Mouse (Mus musculus): ENCODE measurements at regions not wholly inside any gene's neighbourhood (a gene's known extent, or its start where the extent isn't known, plus 50 kb on each side); places are given as distances from the start of the nearest gene placed in this dataset.
"Not testable (repeated sequence)": the region's sequence is repeated elsewhere in the genome, so short reads cannot be mapped to it uniquely, and the experiment has no call there.

- DNase-seq (ENCODE audit: extremely low read depth, low read depth) = no peak
Measured at GRCm38 (mm10) chr16:49409235-49409634, 289.8 kb upstream of the Ift57 start.

- DNase-seq (ENCODE audit: extremely low read depth, low read depth) = peak; percentile 60
Measured at GRCm38 (mm10) chr16:49430296-49430695, 268.7 kb upstream of the Ift57 start.

DNA sequence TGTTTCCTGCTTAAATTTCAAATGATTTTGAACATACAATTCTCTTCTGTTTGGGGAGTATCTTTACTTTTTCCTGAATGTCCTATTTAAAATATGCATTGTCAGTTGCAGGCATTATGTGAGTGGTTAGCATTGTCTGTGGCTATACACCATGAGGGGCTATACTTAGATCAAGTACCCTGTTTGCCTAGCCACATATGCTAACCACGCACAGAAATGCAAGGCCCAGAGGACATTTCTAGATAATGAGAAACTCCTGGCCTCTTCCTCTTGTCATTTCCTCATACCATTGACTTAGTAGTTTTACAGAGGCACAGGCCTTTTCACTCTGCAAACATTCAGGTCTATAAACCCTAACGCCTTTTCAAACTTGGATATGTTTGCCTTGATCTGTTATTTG is 267.1 kb upstream of the Ift57 start:
- peak; percentile 20 for DNase-seq (ENCODE audit: extremely low read depth, low read depth)

GRCm38 (mm10) chr16:49441225-49441624 is 257.8 kb upstream of the Ift57 start:
- peak; percentile 21 for DNase-seq (ENCODE audit: extremely low read depth, low read depth)

- DNase-seq (ENCODE audit: extremely low read depth, low read depth) = not testable (repeated sequence)
Measured at GRCm38 (mm10) chr16:49447356-49447755, 251.7 kb upstream of the Ift57 start.

GRCm38 (mm10) chr16:49493881-49494280 is 205.2 kb upstream of the Ift57 start:
- DNase-seq (ENCODE audit: extremely low read depth, low read depth) = no peak

GRCm38 (mm10) chr16:49497521-49498010 is 201.5 kb upstream of the Ift57 start:
- DNase-seq (ENCODE audit: extremely low read depth, low read depth) = no peak

DNA sequence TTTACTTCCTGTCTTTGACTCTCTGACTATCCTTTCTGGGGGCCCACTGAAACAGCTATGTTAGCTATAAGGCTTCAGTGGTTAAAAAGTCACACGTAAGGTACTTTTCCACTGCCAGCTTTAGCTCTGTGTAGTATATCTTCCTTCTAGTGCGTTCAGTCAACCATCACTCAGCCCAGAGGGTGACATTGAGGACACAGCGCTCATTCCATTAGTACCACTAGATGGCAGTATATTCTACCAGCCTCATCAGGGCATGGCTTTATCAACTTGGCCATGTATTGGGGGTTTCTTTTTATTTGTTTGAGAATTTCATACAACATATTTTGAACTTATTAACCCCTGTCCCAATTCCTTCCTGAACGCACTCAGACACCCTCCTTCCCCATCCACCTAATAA is 198.2 kb upstream of the Ift57 start:
- peak; percentile 46 for DNase-seq (ENCODE audit: extremely low read depth, low read depth)

- DNase-seq (ENCODE audit: extremely low read depth, low read depth) = no peak
Measured at GRCm38 (mm10) chr16:49503897-49504413, 195.1 kb upstream of the Ift57 start.

DNA sequence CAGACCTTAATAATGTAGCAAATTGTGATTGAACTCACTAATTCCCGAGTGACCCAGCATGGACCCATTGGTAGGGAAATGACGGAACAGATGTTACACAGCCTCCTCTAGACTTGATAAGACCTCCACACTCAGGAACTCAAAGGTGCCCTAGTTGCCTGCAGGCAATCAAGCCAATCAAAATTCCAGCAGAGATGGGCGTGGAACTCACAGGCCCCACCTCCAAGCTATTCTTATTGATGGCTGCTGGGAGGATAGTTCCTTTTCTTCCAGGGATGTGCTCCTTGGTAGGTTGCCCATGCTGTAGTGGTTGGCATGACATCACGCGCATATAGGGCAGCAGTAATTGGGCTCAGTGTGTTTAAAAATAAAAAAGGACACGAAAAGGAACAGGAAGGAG is 194.4 kb upstream of the Ift57 start:
- DNase-seq (ENCODE audit: extremely low read depth, low read depth) = no peak

DNA sequence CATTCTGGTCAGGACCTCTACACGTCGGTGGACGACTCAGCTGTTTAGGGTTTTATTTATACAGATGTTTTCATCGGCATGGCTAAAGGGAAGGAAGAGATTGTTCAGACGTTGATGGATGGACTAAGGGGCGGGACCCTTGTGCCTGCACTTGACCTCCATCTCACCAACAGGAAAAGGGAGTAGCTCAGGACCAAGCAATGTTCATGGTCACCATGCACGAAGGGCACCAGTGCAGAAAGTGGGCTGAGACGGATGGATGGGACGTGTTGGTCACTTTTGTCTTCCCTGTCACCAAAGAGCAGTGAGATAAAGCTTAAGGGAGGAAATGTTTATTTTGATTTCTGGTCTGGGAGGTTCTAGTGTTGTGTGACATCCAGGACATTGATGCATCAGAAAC is 193.8 kb upstream of the Ift57 start:
- no peak for DNase-seq (ENCODE audit: extremely low read depth, low read depth)

DNA sequence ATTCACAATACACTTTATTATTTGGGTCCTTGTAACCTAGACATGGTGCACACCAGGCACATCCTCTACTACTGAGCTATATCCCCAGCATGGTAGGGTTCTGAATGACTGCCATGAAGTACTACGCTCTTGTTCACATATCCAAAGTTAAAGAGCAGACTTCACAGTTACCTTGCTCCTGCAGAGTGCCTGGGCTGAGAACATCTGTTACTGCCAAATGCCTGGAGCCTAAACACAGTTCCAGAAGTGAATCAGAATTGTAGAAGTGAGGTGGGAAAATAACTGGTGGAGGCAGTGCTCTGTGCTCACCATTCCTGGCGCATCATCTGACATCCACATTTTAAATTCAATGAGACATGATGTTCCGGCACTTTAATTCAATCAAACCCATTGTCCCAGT is 180.2 kb upstream of the Ift57 start:
- DNase-seq (ENCODE audit: extremely low read depth, low read depth) = no peak

DNA sequence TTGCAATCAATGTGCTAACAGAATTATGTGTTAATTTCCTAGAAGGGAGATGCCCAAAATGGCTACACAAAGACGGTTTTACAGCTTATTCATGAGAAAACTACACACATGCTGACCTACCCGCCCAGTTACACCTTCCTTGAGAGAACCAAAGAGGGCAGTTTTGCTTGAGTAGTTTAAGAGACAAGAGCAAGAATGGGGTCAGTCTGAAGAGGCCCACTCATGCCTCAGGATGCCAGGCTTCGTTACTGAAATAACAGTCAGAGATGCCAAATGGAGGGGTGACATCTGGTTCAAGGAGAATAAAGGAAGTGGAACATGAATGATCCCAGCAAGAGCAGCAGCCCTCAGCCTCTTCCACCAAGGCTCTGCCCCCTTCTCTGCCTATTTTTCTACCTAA is 178.6 kb upstream of the Ift57 start:
- no peak for DNase-seq (ENCODE audit: extremely low read depth, low read depth)

DNA sequence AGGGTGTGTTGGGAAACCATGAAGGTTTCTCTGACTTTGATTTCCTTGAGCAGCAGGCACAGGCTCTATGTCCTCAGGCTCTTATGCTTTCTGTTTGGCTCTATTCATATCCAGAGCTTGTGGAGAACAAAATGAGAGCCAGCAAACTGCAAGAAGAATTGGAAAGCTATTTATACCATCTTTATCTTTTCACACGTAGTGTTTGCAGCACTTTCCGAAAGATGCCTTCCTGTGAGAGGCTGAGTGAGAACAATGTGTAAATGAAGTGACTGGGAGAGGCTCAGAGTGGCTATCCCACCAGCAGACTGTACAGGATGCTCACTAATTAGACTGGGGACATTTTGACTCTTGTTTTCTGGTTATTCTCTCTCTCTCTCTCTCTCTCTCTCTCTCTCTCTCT is 177.3 kb upstream of the Ift57 start:
- no peak for DNase-seq (ENCODE audit: extremely low read depth, low read depth)

DNA sequence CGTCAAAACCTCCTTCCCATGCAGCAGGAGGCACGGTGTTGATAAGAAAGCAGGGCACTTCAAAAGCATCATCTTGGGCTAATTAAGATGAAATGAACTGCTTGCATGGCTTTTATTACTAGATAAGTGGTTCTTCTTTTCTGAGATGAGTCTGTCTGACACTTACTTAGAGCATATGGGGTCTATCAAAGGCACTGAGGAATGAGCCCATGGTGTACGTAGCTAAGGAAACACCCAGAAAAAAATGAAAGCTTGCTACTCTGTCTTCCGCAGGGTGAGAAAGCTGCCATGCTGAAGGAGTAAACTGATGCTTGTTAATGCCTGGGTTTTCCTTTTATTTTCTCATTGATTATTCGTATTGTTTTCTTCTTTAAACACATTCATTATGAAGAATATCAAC is 176.5 kb upstream of the Ift57 start:
- no peak for DNase-seq (ENCODE audit: extremely low read depth, low read depth)

- DNase-seq (ENCODE audit: extremely low read depth, low read depth) = not testable (repeated sequence)
Measured at GRCm38 (mm10) chr16:49528618-49529017, 170.4 kb upstream of the Ift57 start.

- peak; percentile 43 for DNase-seq (ENCODE audit: extremely low read depth, low read depth)
Measured at GRCm38 (mm10) chr16:49529060-49529459, 170.0 kb upstream of the Ift57 start.

- DNase-seq (ENCODE audit: extremely low read depth, low read depth) = no peak
Measured at GRCm38 (mm10) chr16:49530051-49530450, 169.0 kb upstream of the Ift57 start.

DNA sequence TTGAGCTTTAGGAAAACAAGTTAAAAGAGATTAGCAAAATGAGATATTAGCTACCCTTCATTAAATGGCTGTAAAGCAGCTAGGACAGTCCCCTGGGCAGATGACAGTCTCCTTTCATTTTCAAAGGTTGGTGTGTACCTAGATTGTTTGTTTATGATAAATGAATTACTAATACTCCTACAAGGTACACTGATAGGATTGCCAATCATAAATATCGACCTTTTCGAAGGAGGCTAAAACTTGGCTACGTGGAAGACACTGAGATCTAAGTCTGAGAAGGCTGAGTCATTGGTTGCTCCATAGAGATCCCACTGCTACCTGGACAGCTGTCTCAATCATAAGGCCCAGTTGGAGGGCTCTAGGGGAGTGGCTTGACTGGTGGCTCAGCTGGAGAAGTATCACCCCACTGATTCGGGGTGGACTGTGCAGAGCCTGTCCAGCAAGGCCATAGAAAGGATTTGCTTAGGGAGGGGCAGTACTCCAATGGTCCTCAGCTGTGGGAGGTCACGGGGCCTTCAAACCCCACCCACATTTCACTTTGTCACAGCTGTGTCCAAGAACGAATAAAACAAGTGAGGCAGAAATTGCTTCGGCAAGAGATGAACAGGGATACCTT is 166.9 kb upstream of the Ift57 start:
- no peak for DNase-seq (ENCODE audit: extremely low read depth, low read depth)

DNA sequence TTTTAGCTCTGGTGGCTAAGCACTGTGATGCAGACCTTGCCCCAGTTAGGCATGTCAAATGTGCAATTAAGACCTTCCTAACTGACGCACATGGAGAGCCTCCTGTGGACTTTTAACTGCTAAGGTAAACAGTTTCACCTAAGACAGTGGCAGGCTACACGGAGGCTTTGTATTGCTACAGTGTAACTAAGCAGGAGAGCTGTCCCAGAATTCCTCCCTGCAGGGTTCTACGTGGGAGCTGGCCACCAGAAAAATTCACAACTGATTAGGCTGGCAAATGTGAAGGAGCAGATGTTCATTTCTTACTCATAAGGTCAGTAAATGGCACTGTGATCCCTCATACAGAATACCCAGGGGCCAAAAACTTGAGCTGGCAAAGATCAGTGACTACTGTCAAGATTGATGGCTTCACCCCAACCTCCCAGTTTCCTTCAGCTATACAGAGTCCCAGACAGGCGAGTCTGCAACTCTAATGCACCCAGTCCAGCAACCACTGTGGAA is 165.5 kb upstream of the Ift57 start:
- no peak for DNase-seq (ENCODE audit: extremely low read depth, low read depth)

DNA sequence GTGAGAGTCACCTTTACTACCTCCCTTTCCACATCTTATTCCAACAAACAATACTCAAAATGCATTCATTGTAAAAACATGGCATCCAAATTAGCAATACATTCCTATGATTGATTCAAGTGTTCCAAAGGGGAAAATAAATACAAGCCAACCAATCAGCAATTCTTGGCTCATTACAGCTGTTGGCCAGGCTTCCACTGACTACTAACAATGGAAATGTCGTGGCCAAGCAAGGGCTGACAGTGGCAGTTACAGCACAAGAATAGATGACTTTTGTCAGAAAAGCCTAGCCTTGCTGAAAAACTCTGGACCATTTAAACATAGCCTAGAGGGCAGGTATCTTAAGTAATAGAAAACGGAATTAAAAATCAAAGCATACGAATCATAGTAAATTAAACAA is 148.8 kb upstream of the Ift57 start:
- no peak for DNase-seq (ENCODE audit: extremely low read depth, low read depth)

- no peak for DNase-seq (ENCODE audit: extremely low read depth, low read depth)
Measured at GRCm38 (mm10) chr16:49570031-49570430, 129.0 kb upstream of the Ift57 start.

DNA sequence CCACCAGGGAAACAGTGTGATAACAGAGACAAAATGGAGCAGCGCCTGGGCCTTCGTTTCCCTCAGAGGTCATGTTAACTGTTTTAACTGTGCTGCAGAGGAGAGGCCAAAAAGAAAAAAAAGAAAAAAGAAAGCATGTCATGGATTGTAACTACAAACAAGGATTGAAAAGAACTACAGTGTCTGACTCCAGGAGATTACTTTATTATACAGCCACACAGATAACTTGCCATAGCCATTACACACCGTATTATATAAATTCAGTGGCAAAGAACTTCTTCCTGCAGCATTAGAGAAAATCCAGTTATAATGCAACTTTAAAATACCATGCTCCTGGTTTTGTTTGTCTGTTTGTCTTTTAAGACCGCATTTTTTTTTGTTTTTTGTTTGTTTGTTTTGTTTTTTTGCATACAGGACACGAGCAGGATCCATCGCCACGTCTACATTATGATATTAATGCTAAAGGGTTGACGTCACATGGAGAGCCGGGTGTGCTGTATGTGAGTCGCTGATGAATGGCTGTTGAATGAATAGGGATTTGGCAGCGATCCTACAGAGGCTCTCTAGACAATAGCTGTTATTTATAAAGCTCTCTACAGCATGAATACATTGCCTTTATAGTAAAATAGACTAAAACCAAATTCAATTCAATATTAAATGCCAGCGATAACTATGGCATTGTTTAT is 126.4 kb upstream of the Ift57 start:
- no peak for DNase-seq (ENCODE audit: extremely low read depth, low read depth)
